Mouse (Mus musculus) midbrain, embryonic 14.5 days (tissue): ENCODE results near the gene Srek1ip1. TPM values are rescaled to one million over a fixed set of nuclear protein-coding genes. Genes with fewer than 3 reads are reported as not detected.

Source experiments
- ATAC-seq: fragments of 200-750 bp; cut with Nextera tagmentation; 2 replicates; pipeline ENCODE4 v1.8.0; 2017; ENCODE audit warnings: moderate number of reproducible peaks, moderate library complexity; ENCODE audit not compliant: low FRiP score, low TSS enrichment
- DNase-seq: peaks from one replicate; pipeline ENCODE4 v3.0.0-alpha.2; 2015
- H3K27ac ChIP-seq: fragments of 300-500 bp; sonication (generic); replicated peaks from 2 replicates; pipeline ENCODE4 v1.5.1; 2014; ENCODE audit warnings: mild to moderate bottlenecking, low read depth, low read length, moderate library complexity
- H3K27me3 ChIP-seq: fragments of 300-500 bp; sonication (generic); 2 replicates; pipeline ENCODE4 v1.6.1; 2014; ENCODE audit warnings: low read length, control low read depth, mixed read lengths; ENCODE audit not compliant: control insufficient read depth, insufficient read depth
- H3K36me3 ChIP-seq: fragments of 300-500 bp; sonication (generic); 2 replicates; pipeline ENCODE4 v1.6.1; 2014; ENCODE audit warnings: low read length, control low read depth; ENCODE audit not compliant: control insufficient read depth, insufficient read depth
- H3K4me1 ChIP-seq: fragments of 300-500 bp; sonication (generic); 2 replicates; pipeline ENCODE4 v1.6.1; 2014; ENCODE audit warnings: mild to moderate bottlenecking, antibody characterized with exemption, low read length, control low read depth; ENCODE audit not compliant: control insufficient read depth, insufficient read depth
- H3K4me2 ChIP-seq: fragments of 300-500 bp; sonication (generic); 2 replicates; pipeline ENCODE4 v1.6.1; 2014; ENCODE audit warnings: mild to moderate bottlenecking, low read length, moderate library complexity
- H3K4me3 ChIP-seq: fragments of 300-500 bp; sonication (generic); replicated peaks from 2 replicates; pipeline ENCODE4 v1.5.1; 2014; ENCODE audit warnings: low read depth, low read length
- H3K9ac ChIP-seq: fragments of 300-500 bp; sonication (generic); replicated peaks from 2 replicates; pipeline ENCODE4 v1.6.1; 2014; ENCODE audit warnings: mild to moderate bottlenecking, low read length, moderate library complexity
- H3K9me3 ChIP-seq: fragments of 300-500 bp; sonication (generic); 2 replicates; pipeline ENCODE4 v1.6.1; 2016; ENCODE audit warnings: low read length, control low read depth, mixed read lengths; ENCODE audit not compliant: control insufficient read depth
- WGBS: fragments of 180-500 bp; shearing (Covaris S2); extraction: QIAGEN DNeasy Blood & Tissue Kit; methylation state at CpG from one replicate; pipeline ENCODE4 v1.1.7; 2014; 5-methylcytosine and 5-hydroxymethylcytosine counted together
- polyA plus RNA-seq: library from polyadenylated mRNA; unstranded; fragments of >200 nt; fragmentation: Nextera tagmentation; extraction: Ambion mirVana; gene quantifications from 2 replicates; pipeline ENCODE4 v1.2.1, GENCODE M21; 2014

Gene Srek1ip1
- polyA plus RNA-seq, 1 experiment from 2014 or later, result 16.5 TPM

GRCm38 (mm10) chr13:104863127-104863979 is 71.1 kb downstream of the Srek1ip1 start, which contains the start of gene Shisal2b:
TSS of gene Shisal2b (minus strand) at chr13:104863893.
- peak within 1 kb of the TSS; percentile 97 for H3K4me2 ChIP-seq
- H3K9me3 ChIP-seq, result no peaks in the 10 kb centered on the region
- H3K4me1 ChIP-seq, result no peaks in the 10 kb centered on the region
- ATAC-seq (peak; percentile 76), DNase-seq (peak; percentile 84)
- peak within 1 kb of the TSS; percentile 51 for H3K4me3 ChIP-seq
- no peak within 1 kb of the TSS for H3K27ac ChIP-seq
- peak within 1 kb of the TSS; percentile 65 for H3K9ac ChIP-seq
- H3K36me3 ChIP-seq, result no peaks in the 10 kb centered on the region
- 4% methylated on average over 38 of the region's 38 CpGs for WGBS
- H3K27me3 ChIP-seq, result 0 out of 2 replicates have a peak, but pooled peaks cover 3% of the 10 kb centered on the region

- H3K27ac ChIP-seq, result no peak overlapping the region
- no peak for DNase-seq
- H3K4me3 ChIP-seq, result no peak overlapping the region
- H3K9ac ChIP-seq, result no peak overlapping the region
- WGBS, result 77% methylated on average over 5 of the region's 5 CpGs
- H3K36me3 ChIP-seq, result no peaks in the 10 kb centered on the region
- H3K27me3 ChIP-seq, result 0 out of 2 replicates have a peak, but pooled peaks cover 3% of the 10 kb centered on the region
- no peaks in the 10 kb centered on the region for H3K4me1 ChIP-seq
- no peak for ATAC-seq
- no peak overlapping the region for H3K4me2 ChIP-seq
- no peaks in the 10 kb centered on the region for H3K9me3 ChIP-seq
Measured at GRCm38 (mm10) chr13:104866726-104867125, 74.4 kb downstream of the Srek1ip1 start.

GRCm38 (mm10) chr13:104869907-104870306 is 77.6 kb downstream of the Srek1ip1 start:
- Histone ChIP-seq H3K4me1 (no peaks in the 10 kb centered on the region), H3K9ac (no peak overlapping the region), H3K27me3 (no peaks in the 10 kb centered on the region), H3K9me3 (no peaks in the 10 kb centered on the region), H3K27ac (no peak overlapping the region), H3K4me2 (no peak overlapping the region), H3K36me3 (no peaks in the 10 kb centered on the region), H3K4me3 (no peak overlapping the region)
- DNase-seq (no peak), ATAC-seq (no peak)
- WGBS, result 91% methylated on average over 2 of the region's 2 CpGs

GRCm38 (mm10) chr13:104878508-104878907 is 86.2 kb downstream of the Srek1ip1 start:
- Histone ChIP-seq H3K27ac (no peak overlapping the region), H3K4me1 (no peaks in the 10 kb centered on the region), H3K4me3 (no peak overlapping the region), H3K9me3 (no peaks in the 10 kb centered on the region), H3K36me3 (no peaks in the 10 kb centered on the region), H3K27me3 (no peaks in the 10 kb centered on the region), H3K9ac (no peak overlapping the region), H3K4me2 (no peak overlapping the region)
- DNase-seq (no peak), ATAC-seq (no peak)
- WGBS, result 85% methylated on average over 4 of the region's 4 CpGs

- no peak overlapping the region for H3K27ac ChIP-seq
- 42% methylated on average over 16 of the region's 16 CpGs for WGBS
- no peaks in the 10 kb centered on the region for H3K4me1 ChIP-seq
- no peaks in the 10 kb centered on the region for H3K9me3 ChIP-seq
- ATAC-seq (no peak), DNase-seq (no peak)
- H3K36me3 ChIP-seq, result no peaks in the 10 kb centered on the region
- H3K9ac ChIP-seq, result no peak overlapping the region
- H3K4me3 ChIP-seq, result no peak overlapping the region
- no peaks in the 10 kb centered on the region for H3K27me3 ChIP-seq
- no peak overlapping the region for H3K4me2 ChIP-seq
Measured at GRCm38 (mm10) chr13:104883566-104884249, 91.4 kb downstream of the Srek1ip1 start.

- H3K27ac ChIP-seq, result no peak overlapping the region
- no peaks in the 10 kb centered on the region for H3K36me3 ChIP-seq
- no peaks in the 10 kb centered on the region for H3K4me1 ChIP-seq
- no peak overlapping the region for H3K4me2 ChIP-seq
- no peaks in the 10 kb centered on the region for H3K27me3 ChIP-seq
- H3K9ac ChIP-seq, result no peak overlapping the region
- H3K4me3 ChIP-seq, result no peak overlapping the region
- ATAC-seq (no peak), DNase-seq (no peak)
- WGBS, result 81% methylated on average over 8 of the region's 8 CpGs
- H3K9me3 ChIP-seq, result no peaks in the 10 kb centered on the region
Measured at GRCm38 (mm10) chr13:104886308-104887032, 94.2 kb downstream of the Srek1ip1 start.

Other genes with a start within 250 kb of the Srek1ip1 start
- 24.0 and 26.5 TPM in 2 replicates for gene Cwc27, start 24.7 kb downstream of the Srek1ip1 start, polyA plus RNA-seq
- gene Shisal2b, start 71.4 kb downstream of the Srek1ip1 start, polyA plus RNA-seq, result 0.86 and 1.9 TPM in 2 replicates